Mouse (Mus musculus) cortical plate, adult 2 months (tissue): ENCODE measurements at regions not wholly inside any gene's neighbourhood (a gene's known extent, or its start where the extent isn't known, plus 50 kb on each side); places are given as distances from the start of the nearest gene placed in this dataset.

Experiments used
- CTCF ChIP-seq: fragments of 200-500 bp; IDR thresholded peaks from 2 replicates; pipeline ENCODE4 v1.5.1; 2011; ENCODE audit warnings: mild to moderate bottlenecking, control low read depth, low read length; ENCODE audit not compliant: insufficient read depth; ENCODE audit errors: extremely low read depth
- POLR2A ChIP-seq: fragments of 200-500 bp; IDR thresholded peaks from 2 replicates; pipeline ENCODE4 v1.6.1; 2011; ENCODE audit warnings: mild to moderate bottlenecking, low read length, control low read depth; ENCODE audit not compliant: insufficient read depth; ENCODE audit errors: extremely low read depth

DNA sequence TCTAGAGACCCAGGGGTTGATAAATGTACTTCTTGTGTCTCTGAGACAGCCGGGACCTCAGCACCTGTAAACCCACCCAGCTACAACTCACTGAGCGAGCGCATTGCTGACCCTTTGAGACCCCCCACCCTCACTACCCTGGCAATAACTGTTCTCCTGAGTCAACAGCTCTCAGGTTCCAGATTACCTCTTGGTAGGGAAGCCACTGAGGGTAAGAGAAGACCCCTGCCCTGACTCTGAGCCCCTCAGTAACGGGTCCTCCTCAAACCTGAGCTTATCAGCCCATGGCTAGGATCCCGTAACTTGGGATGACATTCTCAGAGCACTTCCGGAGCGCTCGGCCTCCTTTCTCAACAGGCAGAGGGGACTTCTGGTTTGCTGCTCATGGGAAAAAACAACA, 245.8 kb downstream of the Tle3 start:
- TF ChIP-seq CTCF (no peak), POLR2A (no peak)
